Mouse (Mus musculus): ENCODE data around the gene Tef. TPM values are rescaled to one million over a fixed set of nuclear protein-coding genes. Genes with fewer than 3 reads are reported as not detected.

Tef gene
- polyA plus RNA-seq (2021; fragmentation: Nextera tagmentation): 34.4 and 35.0 TPM in 2 replicates
- long read RNA-seq, experiment 1, full-length matches to known transcripts: 13 of 84 reads
- long read RNA-seq, experiment 1, partial matches to known transcripts: 2 of 84 reads
- long read RNA-seq, experiment 1, other reads (novel, unspliced or antisense): 69 of 84 reads
- long read RNA-seq, experiment 2, full-length matches to known transcripts: 350 of 554 reads
- long read RNA-seq, experiment 2, partial matches to known transcripts: 189 of 554 reads
- long read RNA-seq, experiment 2, other reads (novel, unspliced or antisense): 15 of 554 reads

DNA sequence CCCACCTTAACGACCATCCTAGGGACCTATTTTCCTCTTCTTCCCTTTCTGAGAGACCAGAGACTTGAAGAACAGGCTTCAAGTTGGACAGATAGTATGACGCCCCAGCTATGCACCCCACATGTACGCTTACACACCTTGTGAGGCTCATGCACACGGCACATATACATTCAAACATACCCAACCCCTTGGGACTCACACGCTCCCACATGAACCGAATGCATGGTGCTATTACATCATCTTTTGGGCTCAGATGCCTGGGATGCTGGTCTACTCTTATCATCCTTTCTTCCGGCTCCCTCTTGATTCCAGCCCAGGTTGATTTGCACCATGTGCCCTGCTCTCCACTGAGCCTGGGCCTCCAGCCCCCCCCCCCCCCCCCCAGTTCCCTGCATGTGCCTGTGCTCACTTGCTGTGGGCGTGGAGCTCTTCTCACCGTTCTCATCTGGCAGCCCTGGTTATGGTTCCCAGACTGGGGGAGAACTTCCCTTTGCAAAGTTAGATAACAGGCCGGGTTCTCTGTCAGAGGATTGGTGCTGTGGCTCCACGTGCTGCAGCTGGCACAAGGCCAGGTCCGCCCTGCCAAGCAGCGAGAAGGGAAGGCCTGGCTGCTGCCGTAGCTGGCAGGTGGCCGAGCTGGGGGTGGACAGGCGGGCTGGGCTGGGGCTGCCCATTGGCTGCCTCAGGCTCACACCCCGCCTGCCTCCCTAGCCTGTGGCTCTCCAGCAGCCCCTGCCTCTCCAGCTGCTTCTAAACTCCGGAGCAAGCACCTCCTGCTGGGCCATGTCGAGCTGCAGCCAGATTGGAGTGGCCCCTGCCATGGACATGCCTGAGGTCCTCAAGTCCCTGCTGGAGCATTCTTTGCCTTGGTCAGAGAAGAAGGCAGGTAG is at the start of gene Tef:
Gene Tef (plus strand): TSS at position 421 of the 890 bp plus-strand sequence.

DNA sequence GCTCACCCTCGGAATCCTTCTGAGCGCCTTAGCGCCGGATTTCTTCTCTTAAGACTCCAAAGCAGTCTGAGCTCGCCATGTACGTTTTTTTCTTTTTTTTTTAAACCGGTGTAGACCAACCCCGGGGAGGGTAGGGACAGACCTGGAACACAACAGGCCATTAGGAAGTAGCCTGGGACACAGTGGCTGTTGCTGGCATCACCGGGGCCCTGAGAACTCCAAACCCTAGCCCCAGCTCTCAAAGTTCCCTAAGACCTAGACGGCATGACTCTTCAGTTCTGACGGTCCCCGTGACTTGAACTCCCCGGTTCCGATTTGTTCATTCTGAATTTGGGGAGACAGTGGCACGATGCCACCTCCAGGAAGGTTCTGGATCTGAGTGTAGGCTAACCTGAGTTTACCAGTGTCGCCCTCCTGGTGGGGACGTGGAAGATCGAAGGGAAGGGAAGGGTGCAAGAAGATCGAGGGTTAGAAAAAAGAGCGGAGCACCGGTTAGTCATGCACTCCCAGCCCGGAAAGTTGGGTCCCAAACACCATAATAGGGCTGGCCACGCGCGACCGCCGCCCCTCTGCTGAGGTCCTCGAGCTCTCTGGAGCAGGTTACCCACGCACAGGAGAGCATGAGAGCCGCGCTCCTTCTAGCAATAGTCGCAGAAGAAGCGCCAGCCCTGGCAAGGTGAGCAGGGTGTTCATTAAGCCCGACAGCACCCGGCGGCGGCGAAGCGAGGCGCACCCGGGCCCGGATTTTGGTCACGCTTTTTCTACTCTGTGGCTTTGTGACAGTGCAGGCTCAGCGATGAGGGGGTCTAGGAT is 56.5 kb downstream of the Tef start, which contains the start of gene Tob2:
Gene Tob2 (minus strand): TSS at position 280 of the 813 bp plus-strand sequence.

DNA sequence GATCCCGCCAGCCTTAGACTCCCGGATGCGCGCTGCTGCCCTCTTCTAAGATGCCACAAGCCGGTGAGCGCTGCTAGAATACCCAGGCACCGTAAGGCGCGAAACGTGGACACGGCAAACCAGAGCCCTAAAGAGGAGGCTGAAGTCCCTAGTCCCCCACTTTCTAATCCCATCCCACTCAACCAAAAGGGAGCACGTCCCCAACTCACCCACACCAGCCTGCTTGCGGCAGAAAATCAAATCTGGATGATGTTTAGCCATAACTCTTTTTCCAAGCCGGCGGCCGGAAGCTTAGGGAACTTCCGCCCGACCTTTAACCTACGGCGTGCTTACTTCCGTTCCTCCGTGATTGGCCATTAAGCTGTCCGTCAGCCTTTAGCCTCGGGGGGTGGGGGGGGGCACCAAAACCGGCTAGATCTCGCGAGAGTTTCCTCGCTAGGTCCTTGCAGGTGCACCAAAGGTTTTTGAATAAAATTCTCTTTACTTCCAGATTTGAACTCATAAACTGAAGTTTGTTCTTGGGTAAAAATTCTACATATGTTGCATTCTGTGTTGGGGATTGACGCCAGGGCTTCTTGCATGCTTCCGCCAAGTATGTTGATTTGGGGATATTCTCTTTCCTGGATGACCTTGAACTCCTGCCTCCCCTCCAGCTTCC is 69.5 kb downstream of the Tef start, which contains the start of gene Phf5a:
Gene Phf5a (minus strand): TSS at position 308 of the 658 bp plus-strand sequence.

DNA sequence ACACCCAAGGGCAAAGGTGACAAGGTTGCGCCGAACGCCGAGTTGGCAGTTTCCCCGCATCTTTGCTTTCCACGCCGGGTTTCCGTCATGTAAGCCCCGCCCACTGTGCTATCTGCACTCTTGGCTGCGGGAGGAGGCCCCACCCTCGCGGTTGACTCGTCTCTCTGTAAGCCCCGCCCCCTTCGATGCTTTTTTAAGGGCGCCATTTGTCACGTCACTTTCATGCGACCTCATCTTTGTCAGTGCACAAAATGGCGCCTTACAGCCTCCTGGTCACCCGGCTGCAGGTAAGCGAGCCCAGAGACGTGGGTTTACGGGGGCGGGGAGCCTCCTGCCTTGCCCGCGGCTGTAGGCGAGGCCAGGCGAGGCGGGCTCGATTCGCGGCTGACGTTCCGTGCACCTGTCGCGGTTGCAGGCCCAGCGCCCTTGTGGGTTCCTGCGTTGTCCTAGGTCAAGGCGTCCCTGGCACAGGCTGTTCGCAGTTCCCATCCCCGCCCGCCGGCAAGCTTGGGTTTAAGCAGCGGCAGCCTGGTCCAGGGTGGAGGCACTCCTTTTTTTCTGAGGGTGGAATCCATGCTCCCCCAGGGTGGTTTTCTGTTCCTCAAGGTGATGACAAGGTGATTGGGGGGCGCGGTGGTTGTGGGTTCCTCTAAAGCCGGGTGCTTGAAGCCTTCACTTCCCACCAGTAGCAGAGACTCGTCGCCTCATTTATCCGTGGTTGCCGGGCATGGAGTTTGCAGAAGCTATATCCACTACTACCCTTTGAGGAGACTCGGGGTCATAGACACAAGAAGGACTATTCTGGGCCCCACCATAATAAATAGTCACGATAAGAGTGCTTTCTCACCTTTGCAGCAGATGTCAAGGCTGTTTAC is 70.3 kb downstream of the Tef start, which contains the start of gene Aco2:
Gene Aco2 (plus strand): TSS at position 48 of the 875 bp plus-strand sequence.

Other genes starting within 250 kb of the Tef start
- 6.3 and 8.9 TPM in 2 replicates for gene Ep300, start 217.1 kb upstream of the Tef start, polyA plus RNA-seq (2021; fragmentation: Nextera tagmentation)
- gene L3mbtl2, start 138.5 kb upstream of the Tef start, polyA plus RNA-seq (2021; fragmentation: Nextera tagmentation): 20.2 and 20.3 TPM in 2 replicates
- 14.2 and 17.1 TPM in 2 replicates for gene Chadl, start 105.1 kb upstream of the Tef start, polyA plus RNA-seq (2021; fragmentation: Nextera tagmentation)
- gene Zc3h7b, start 57.4 kb upstream of the Tef start, polyA plus RNA-seq (2021; fragmentation: Nextera tagmentation): 66.1 and 72.8 TPM in 2 replicates
- gene Rangap1, start 56.9 kb upstream of the Tef start, polyA plus RNA-seq (2021; fragmentation: Nextera tagmentation): 101 and 108 TPM in 2 replicates
- gene Tob2, start 56.4 kb downstream of the Tef start, polyA plus RNA-seq (2021; fragmentation: Nextera tagmentation): 6.9 and 7.7 TPM in 2 replicates
- gene Phf5a, start 69.5 kb downstream of the Tef start, polyA plus RNA-seq (2021; fragmentation: Nextera tagmentation): 58.8 and 68.0 TPM in 2 replicates
- gene Aco2, start 69.9 kb downstream of the Tef start, polyA plus RNA-seq (2021; fragmentation: Nextera tagmentation): 353 and 383 TPM in 2 replicates
- gene Polr3h, start 123.8 kb downstream of the Tef start, polyA plus RNA-seq (2021; fragmentation: Nextera tagmentation): 209 and 219 TPM in 2 replicates
- gene Csdc2, start 134.3 kb downstream of the Tef start, polyA plus RNA-seq (2021; fragmentation: Nextera tagmentation): 51.3 and 65.8 TPM in 2 replicates
- 541 and 606 TPM in 2 replicates for gene Pmm1, start 158.5 kb downstream of the Tef start, polyA plus RNA-seq (2021; fragmentation: Nextera tagmentation)
- gene 1700029P11Rik, start 178.1 kb downstream of the Tef start, polyA plus RNA-seq (2021; fragmentation: Nextera tagmentation): not detected in 2 replicates
- gene Xrcc6, start 185.4 kb downstream of the Tef start, polyA plus RNA-seq (2021; fragmentation: Nextera tagmentation): 15.6 and 17.5 TPM in 2 replicates
- gene Desi1, start 231.4 kb downstream of the Tef start, polyA plus RNA-seq (2021; fragmentation: Nextera tagmentation): 47.9 and 57.1 TPM in 2 replicates
- gene Snu13, start 245.2 kb downstream of the Tef start, polyA plus RNA-seq (2021; fragmentation: Nextera tagmentation): 239 and 241 TPM in 2 replicates

All from layer of hippocampus, adult 6 months (tissue).